Mouse (Mus musculus): ENCODE measurements at regions not wholly inside any gene's neighbourhood (a gene's known extent, or its start where the extent isn't known, plus 50 kb on each side); places are given as distances from the start of the nearest gene placed in this dataset.

DNA sequence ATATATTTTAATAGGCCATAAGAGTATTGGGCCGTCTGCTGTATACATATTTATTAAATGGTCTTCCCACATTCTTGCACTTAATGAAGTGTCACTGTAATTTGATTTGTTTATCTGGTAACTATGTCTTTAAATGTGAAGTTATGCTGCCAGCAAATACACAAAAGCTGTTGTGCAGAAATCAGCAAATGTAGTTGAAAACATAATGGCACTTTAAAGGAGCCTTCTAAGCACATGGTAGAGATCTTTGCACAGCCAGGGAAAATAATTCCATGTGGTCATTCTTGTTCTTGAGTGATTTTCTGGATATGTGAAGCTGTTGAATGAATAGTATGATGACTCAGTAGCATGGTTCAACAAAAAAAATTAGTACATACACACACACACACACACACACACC lies 164.4 kb upstream of the Meox2 start:
- ATAC-seq (ENCODE audit: low FRiP score) (no peak), DNase-seq (ENCODE audit: low spot score) (no peak)
- H3K4me1 ChIP-seq (ENCODE audit: insufficient read depth, low read length), result no peaks in the 10 kb centered on the region
- no peak overlapping the region for H3K4me2 ChIP-seq (ENCODE audit: low read depth, low read length, poor library complexity, severe bottlenecking)
- no peaks in the 10 kb centered on the region for H3K9me3 ChIP-seq (ENCODE audit: low read length)
- no peaks in the 10 kb centered on the region for H3K36me3 ChIP-seq (ENCODE audit: insufficient read depth, low read length)
- no peak for TF ChIP-seq CTCF (IDR thresholded peaks at IDR 0.05)
- no peak overlapping the region for H3K9ac ChIP-seq (replicated peaks; ENCODE audit: low read length, poor library complexity, severe bottlenecking)
- no peak overlapping the region for H3K27ac ChIP-seq (ENCODE audit: low read depth, low read length)
- no peak overlapping the region for H3K4me3 ChIP-seq (ENCODE audit: low read depth, low read length)
- WGBS, result 92% methylated on average over 1 of the region's 1 CpGs
- no peaks in the 10 kb centered on the region for H3K27me3 ChIP-seq (ENCODE audit: insufficient read depth, low read length)

DNA sequence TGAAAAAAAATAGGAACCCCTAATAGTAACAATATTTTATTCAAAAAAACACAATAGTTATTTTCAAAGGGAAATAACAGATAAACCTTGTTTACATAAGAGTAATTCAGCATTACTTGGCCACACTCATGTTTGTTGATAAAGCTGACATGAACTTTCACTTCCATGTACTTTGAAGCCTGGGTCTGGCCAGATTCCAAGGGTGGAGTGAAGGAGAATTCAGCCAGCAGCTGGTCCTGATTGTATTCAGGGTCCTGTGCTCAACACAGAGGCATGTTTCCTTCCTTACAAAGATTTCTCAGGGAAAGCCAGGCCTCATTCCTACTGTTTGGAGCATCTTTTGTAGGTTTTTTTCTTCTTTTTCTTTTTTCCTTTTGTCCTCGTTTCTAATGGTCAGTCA lies 162.4 kb upstream of the Meox2 start:
- H3K27me3 ChIP-seq (ENCODE audit: insufficient read depth, low read length), result no peaks in the 10 kb centered on the region
- H3K4me3 ChIP-seq (ENCODE audit: low read depth, low read length), result no peak overlapping the region
- H3K4me1 ChIP-seq (ENCODE audit: insufficient read depth, low read length), result no peaks in the 10 kb centered on the region
- no peak overlapping the region for H3K4me2 ChIP-seq (ENCODE audit: low read depth, low read length, poor library complexity, severe bottlenecking)
- 45% methylated on average over 1 of the region's 1 CpGs for WGBS
- H3K36me3 ChIP-seq (ENCODE audit: insufficient read depth, low read length), result no peaks in the 10 kb centered on the region
- TF ChIP-seq CTCF (IDR thresholded peaks at IDR 0.05), result no peak
- ATAC-seq (ENCODE audit: low FRiP score) (no peak), DNase-seq (ENCODE audit: low spot score) (peak; percentile 26)
- no peaks in the 10 kb centered on the region for H3K9me3 ChIP-seq (ENCODE audit: low read length)
- no peak overlapping the region for H3K27ac ChIP-seq (ENCODE audit: low read depth, low read length)
- H3K9ac ChIP-seq (replicated peaks; ENCODE audit: low read length, poor library complexity, severe bottlenecking), result no peak overlapping the region

DNA sequence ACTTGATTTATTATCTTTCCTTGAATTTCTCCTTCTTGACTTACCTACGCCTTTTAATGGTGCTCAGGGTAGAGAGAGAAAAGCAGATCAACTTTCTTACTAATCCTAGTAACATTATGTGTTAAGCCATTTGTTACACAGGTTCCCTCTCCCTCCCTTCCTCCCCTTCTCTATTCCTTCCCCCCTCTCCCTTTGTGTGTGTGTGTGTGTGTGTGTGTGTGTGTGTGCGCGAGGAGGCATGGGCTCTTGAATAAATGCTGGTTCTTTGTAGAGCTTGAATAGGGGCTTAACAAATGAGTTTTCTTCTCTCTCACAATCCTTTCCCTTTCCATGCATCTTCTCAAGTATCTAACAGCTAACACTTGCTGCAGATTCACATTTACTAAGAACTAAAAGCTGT lies 160.4 kb upstream of the Meox2 start:
- TF ChIP-seq CTCF (IDR thresholded peaks at IDR 0.05), result no peak
- ATAC-seq (ENCODE audit: low FRiP score) (no peak), DNase-seq (ENCODE audit: low spot score) (no peak)
- Histone ChIP-seq H3K4me3 (ENCODE audit: low read depth, low read length) (no peak overlapping the region), H3K9ac (replicated peaks; ENCODE audit: low read length, poor library complexity, severe bottlenecking) (no peak overlapping the region), H3K27ac (ENCODE audit: low read depth, low read length) (no peak overlapping the region), H3K4me1 (ENCODE audit: insufficient read depth, low read length) (no peaks in the 10 kb centered on the region), H3K4me2 (ENCODE audit: low read depth, low read length, poor library complexity, severe bottlenecking) (no peak overlapping the region), H3K36me3 (ENCODE audit: insufficient read depth, low read length) (no peaks in the 10 kb centered on the region), H3K9me3 (ENCODE audit: low read length) (no peaks in the 10 kb centered on the region), H3K27me3 (ENCODE audit: insufficient read depth, low read length) (no peaks in the 10 kb centered on the region)
- WGBS, result 59% methylated on average over 3 of the region's 3 CpGs

- ATAC-seq (ENCODE audit: low FRiP score), result no peak
- WGBS, result 87% methylated on average over 2 of the region's 2 CpGs
- DNase-seq (ENCODE audit: low spot score), result no peak
These were observed 159.1 kb upstream of the Meox2 start for GRCm38 (mm10) chr12:36949096-36949738.

DNA sequence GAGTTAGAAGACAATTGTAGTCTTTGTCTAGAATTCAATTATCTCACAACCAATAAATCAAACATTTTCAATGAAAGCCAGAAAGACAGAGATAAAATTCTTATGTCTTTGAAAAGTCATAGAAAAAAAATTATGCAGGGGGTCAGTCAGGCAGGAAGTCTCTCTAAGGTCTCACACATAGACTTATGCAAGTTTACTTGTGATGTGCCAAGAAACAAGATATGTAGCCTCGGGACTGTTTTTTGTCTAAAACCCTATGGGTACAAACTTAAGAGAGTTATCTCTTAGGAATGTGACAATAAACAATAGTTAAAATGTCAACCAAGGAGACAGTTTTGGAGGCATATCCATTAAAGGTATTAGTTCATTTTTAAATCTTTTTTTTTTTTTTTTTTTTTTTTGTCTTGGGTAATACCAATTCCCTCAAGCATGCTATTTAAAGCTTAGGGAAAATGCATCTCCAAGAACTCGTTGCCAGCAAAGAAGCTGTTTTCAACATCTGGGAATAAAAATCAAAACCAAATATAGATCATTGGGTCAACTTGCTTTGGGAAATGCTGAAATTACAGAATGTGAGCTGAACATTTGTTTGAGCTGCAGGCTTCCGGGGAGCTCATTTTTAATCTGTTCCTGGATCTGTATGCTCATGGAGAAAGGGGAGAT lies 133.8 kb upstream of the Meox2 start:
- no peak overlapping the region for H3K4me3 ChIP-seq (ENCODE audit: low read depth, low read length)
- TF ChIP-seq CTCF (IDR thresholded peaks at IDR 0.05), result no peak
- H3K4me1 ChIP-seq (ENCODE audit: insufficient read depth, low read length), result no peaks in the 10 kb centered on the region
- no peak for ATAC-seq (ENCODE audit: low FRiP score)
- H3K9me3 ChIP-seq (ENCODE audit: low read length), result no peaks in the 10 kb centered on the region
- no peak overlapping the region for H3K4me2 ChIP-seq (ENCODE audit: low read depth, low read length, poor library complexity, severe bottlenecking)
- H3K9ac ChIP-seq (replicated peaks; ENCODE audit: low read length, poor library complexity, severe bottlenecking), result no peak overlapping the region
- no peak overlapping the region for H3K27ac ChIP-seq (ENCODE audit: low read depth, low read length)
- DNase-seq (ENCODE audit: low spot score), result no peak
- 67% methylated on average over 3 of the region's 3 CpGs for WGBS
- no peaks in the 10 kb centered on the region for H3K36me3 ChIP-seq (ENCODE audit: insufficient read depth, low read length)
- H3K27me3 ChIP-seq (ENCODE audit: insufficient read depth, low read length), result no peaks in the 10 kb centered on the region

More at GRCm38 (mm10) chr12:36949096-36949738, 159.1 kb upstream of the Meox2 start:
- Histone ChIP-seq H3K27me3 (ENCODE audit: insufficient read depth, low read length) (no peaks in the 10 kb centered on the region), H3K4me3 (ENCODE audit: low read depth, low read length) (no peak overlapping the region), H3K9me3 (ENCODE audit: low read length) (no peaks in the 10 kb centered on the region), H3K27ac (ENCODE audit: low read depth, low read length) (no peak overlapping the region), H3K4me1 (ENCODE audit: insufficient read depth, low read length) (no peaks in the 10 kb centered on the region), H3K9ac (replicated peaks; ENCODE audit: low read length, poor library complexity, severe bottlenecking) (no peak overlapping the region), H3K36me3 (ENCODE audit: insufficient read depth, low read length) (no peaks in the 10 kb centered on the region), H3K4me2 (ENCODE audit: low read depth, low read length, poor library complexity, severe bottlenecking) (no peak overlapping the region)
- no peak for TF ChIP-seq CTCF (IDR thresholded peaks at IDR 0.05)

GRCm38 (mm10) chr12:36977141-36977540 lies 131.2 kb upstream of the Meox2 start:
- Histone ChIP-seq H3K27me3 (ENCODE audit: insufficient read depth, low read length) (no peaks in the 10 kb centered on the region), H3K4me3 (ENCODE audit: low read depth, low read length) (no peak overlapping the region), H3K4me1 (ENCODE audit: insufficient read depth, low read length) (no peaks in the 10 kb centered on the region), H3K27ac (ENCODE audit: low read depth, low read length) (no peak overlapping the region), H3K36me3 (ENCODE audit: insufficient read depth, low read length) (no peaks in the 10 kb centered on the region), H3K9ac (replicated peaks; ENCODE audit: low read length, poor library complexity, severe bottlenecking) (no peak overlapping the region), H3K9me3 (ENCODE audit: low read length) (no peaks in the 10 kb centered on the region), H3K4me2 (ENCODE audit: low read depth, low read length, poor library complexity, severe bottlenecking) (no peak overlapping the region)
- DNase-seq (ENCODE audit: low spot score) (no peak), ATAC-seq (ENCODE audit: low FRiP score) (no peak)
- TF ChIP-seq CTCF (IDR thresholded peaks at IDR 0.05), result no peak
- 72% methylated on average over 3 of the region's 3 CpGs for WGBS
